Mouse (Mus musculus) kidney, postnatal 10 days (tissue): Measurements from ENCODE around the gene Slc38a1.
"Not testable (repeated sequence)": the region's sequence is repeated elsewhere in the genome, so short reads cannot be mapped to it uniquely, and the experiment has no call there.

Experiments
- DNase-seq: peaks from one replicate; pipeline ENCODE4 v3.0.0; 2021; ENCODE audit warnings: mixed read lengths

The Slc38a1 gene

DNA sequence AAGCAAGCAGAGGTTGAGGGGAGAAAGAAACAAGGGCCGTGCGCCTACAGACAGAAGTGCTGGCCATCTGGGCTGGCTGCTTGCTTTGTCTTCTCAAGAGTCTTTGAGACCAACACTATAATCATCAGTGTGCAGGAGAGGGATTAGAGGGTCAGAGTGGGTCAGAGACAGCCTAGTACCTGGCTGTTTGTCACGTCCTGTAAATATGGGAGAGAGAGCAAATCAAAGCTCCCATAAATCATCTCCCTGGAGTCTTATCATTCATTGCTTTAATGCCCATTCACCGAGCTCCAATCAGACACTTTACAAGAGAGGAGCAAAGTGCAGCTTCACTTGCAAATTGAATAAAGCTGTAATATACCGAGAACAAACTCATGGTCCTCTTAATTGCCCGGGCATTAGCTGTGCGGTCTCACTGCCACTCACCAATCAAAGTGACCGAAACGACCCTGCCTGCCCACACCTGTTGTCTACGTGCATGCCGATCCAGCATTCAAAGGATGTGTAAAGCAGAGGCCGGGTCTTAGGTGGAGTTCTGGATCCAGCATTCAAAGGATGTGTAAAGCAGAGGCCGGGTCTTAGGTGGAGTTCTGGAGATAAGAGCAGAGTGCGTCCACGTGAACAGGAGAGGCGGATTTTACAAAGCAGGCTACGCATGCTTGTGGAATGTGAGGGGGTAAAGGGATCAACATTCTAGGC lies 15.0 kb upstream of the Slc38a1 start:
- no peak for DNase-seq

DNA sequence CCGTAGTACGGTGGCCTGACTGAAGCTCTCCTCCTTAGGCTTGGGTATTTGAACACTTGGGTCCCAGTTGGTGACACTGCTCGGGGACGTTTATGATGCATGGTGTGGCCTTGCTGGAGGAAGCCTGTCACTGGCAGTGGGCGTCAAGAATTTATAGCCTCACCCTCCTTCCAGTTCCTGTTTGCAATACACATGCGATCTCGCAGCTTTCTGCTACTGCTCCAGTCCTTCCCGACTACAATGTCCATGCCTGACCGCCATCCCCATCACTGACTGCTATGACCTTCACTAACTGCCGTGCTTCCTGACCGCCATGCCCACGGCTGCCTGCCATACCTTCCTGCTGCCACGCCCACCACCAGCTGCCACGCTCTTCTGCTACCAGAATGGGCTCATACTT lies 12.8 kb upstream of the Slc38a1 start:
- DNase-seq: no peak

DNA sequence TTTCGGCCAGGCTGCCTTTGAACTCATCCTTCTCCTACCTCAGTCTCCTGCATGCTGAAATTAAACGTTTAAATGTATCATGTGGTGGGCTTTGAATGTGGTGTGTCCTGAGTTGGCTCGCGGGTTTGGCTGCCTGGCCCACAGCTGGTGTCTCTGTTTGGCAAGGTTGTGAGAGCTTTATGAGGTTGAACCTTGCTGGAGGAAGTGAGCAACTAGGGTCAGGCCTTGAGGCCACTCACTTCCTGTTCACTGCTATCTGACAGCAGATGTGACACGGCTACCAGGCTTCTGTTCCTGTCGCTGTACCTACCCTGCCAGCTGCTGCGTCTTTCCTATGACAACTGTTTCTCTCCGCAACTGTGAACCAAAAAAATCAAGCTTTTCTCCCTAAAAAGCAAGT lies 12.0 kb upstream of the Slc38a1 start:
- peak; percentile 23 for DNase-seq

DNA sequence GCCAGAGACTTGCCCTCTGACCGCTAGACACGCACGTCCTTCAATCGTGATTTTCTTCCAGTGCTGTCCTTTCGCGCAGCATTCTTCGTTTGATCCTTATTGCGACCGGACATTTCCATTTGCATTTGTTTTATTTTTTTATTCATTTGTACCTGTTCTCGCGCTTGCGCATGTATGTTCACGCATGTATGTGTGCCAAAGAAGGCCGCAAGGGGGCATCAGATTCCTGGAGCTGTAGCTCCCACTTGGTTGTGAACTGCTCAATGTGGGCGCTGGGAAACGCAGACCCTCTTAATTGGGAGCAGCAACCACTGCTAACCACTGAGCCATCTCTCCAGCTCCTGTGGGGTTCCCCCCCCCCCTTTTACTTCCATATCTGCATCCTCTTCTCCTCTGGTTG lies 10.3 kb upstream of the Slc38a1 start:
- DNase-seq: no peak

DNA sequence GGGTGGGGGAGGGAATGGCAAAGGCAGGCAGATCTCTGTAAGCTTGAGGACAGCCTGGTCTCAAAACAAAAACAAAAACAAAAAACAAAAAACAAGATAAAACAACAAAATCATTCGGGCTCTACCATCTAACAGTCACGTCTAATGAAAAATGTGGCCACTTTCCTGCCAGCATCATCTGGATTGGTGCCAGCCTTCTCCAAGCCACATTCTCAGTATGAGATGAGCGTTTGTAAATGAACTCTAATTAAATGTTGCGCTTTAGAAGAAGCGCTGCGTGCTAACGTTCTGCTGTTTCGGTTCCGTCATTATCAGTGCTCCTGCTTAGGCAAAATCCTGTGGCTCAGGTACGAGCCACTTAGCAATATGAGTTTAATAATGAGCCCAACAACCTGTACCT lies 9.8 kb upstream of the Slc38a1 start:
- no peak for DNase-seq

DNA sequence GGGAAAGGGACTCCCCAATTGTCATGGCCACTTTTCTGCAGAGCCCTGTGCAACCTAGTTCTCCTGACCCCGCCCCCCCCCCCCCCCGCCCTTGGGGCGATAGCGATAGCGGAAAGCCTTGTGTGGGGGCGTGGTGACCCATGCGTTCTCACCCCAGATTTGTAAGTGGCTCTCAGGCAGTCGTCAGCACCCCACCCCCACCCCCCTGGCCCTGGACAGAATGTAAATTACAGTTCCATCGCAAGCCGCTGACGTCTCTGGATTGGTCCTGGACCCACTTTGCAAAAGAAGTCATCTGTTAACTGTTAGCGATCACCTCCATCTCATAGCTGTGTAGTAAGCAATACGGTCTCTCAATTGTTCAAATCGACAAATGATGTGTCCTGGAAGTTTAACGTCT lies 4.7 kb upstream of the Slc38a1 start:
- DNase-seq: no peak

DNA sequence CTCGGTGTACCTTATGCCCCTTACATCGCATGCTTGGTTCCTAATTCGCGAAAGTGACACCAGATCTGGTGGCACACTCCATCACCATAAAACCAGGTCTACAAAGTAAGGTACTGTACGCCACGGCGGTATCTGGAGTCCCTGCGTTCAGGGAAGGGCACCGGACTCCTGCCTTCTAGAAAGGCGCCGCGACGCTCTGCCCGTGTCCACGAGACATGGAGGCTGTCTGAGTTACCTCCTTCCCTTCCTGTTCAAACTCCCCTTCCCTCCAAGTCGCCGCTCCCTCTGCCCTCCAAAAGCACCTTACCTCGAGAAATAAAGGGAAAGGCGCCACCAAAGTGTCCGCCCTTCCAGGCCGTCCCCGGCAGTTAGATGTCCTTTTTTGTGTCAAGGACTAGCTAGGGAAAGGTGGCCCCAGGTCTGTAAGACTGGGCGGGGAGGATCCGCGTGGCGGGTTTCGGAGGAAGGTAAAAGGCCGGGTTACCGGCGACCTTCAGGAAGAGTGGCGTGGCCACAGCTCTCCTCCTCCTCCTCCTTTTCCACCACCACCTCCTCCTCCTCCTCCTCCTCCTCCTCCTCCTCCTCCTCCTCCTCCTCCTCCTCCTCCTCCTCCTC lies 785 bp downstream of the Slc38a1 start:
- peak; percentile 21 for DNase-seq

DNA sequence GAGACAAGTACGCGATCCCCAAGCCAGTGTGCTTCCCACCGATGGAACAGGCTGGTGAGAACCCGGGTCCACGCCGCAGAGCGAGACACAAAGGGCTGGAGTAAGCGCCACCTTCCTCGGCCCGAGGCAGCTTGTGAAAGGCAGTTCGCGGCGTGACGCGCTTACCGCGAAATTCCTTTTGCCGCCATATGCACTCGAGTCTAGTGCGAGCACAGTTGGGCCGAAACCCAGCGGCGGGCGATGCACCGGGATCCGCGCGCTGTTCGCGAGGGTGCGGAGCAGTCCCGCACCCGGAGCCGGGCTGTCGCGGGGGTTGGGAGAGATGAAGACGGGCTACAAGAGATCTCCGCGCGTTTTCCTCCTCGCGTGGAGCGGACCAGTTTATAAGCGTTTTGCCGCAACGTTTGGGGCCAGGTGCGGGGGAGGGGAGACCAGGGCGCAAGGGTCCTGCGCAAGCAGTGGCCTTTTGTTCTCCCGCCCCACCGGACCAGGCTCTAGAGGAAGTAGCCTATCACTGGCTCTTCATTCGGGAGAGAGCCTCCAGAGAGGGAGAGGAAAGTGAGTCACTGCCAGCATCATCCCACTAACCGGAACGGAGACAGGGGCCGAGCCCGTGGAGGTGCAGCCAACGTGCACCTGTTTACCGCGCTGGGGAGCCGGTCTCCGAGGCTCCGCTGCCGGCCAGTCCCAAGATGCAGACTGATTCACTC lies 1.4 kb downstream of the Slc38a1 start:
- DNase-seq: peak; percentile 64

DNA sequence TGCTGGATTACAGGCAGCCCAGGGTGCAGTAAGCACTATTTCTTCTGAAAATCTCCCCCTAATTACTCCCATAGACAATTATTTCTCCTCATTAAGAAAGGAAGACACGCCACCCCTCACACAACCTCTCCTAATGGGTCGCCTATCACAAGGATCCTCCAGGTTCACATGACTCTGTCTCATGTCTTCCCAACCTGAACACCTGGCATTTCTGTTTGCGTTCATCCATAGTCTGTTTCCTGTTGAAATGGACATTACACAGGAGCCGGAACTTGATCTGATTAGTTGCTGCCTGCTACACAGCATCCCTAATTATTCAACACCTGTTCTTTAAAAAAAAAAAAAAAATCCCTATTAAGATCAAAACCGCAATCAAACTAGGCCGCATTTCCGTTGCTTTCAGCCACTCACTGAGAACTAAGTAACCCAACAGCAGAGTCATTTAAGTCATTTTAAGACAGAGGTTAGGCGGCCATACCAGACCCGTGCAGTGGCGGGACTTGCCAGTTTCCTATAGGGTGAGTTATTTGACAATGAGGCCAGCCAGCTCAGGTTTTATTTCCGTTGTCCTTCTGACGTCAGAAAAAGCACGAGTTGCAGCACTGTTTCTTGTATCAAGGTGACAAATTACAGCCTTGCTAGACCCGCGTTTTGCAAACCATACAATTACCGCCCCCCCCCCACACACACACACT lies 2.3 kb downstream of the Slc38a1 start:
- peak; percentile 17 for DNase-seq

DNA sequence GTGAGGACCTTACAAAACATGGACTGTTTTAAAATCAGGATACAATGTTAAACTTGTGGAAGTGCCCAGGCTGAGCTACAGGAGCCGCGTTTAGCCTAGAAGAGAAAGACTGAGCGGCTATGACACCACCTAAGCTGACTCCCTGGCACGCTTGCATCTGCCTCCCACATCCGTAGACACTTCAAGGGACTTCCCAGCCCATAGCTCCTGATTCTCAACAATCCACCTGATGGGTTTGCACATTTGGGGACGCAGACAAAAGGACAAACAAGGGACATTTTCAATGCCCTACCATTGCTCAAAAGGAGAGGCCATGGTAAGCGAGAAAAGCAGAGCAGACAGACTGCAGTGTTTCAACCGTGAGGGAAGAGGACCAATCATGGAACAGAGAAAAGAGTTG lies 3.1 kb downstream of the Slc38a1 start:
- DNase-seq: no peak

DNA sequence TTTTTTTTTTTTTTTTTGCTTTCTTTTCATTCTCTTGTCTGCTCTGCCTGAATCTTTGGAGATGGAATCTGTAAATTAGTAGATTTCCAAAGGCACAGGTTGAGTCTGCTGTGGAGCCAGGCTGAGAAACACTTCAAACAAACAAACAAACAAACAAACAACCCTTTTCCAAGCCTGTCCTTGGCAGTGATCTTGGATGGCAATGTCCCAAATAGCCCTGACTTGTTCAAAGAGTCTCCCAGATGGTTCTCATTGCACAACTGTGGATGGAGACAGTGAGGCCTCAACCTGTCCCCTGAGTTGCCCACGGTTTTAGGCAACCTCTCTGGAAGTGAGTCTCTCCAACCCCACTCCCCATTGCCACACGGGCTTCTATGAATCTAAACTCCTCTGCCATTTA lies 4.1 kb downstream of the Slc38a1 start:
- DNase-seq: no peak

DNA sequence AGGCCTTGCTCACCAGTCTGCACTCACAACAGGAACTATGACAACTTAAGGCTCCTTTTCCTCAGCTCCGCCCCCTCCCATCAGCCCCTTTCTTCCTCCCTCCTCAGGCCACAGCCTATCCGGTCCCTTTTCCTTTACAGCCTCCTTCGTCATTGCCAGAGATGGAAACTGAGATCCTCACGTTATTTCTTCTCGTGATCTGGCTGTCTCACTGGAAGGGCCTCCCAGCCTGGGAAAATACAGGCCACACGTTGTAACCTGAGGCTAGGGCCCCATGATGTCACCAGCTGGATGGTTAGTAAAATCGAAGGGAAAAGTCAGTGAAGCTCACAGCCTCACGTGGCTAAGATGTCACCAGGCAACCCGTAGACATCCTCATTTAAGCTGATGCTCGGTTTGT lies 4.5 kb downstream of the Slc38a1 start:
- DNase-seq: no peak

DNA sequence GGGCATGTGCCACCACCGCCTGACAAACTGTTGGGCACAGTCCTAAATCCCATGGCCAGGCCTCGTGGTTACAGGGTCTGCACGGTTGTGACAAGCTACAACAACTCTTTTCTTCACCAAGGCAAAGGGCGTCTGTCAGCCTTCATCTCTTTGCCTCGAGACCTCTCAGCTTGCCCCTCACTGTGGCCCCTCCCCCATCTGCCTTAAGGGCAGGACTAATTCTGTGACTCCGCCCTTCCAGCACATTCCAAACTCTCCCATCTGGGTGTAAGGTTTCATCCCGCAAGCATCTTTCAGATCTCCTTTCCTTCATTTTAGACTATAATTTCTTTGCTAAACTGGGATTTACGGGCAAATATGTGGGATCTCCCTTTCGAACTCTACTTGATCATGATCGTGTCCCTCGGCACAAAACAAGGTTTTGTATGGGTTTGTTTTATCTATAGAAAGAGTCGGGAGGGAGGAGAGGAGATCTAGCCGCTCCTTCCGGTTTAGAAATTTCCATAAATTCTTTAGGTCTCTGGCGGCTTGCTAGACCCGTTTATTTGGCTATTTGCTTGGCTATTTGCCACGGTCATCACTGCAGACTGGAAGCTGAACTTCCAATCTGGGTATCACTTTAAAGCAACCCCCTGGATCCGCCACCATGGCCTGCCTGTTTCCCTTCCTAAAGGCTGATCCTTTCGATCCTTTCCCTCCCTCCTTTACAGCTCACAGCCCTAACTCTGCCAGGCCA lies 7.9 kb downstream of the Slc38a1 start:
- DNase-seq: peak; percentile 47

DNA sequence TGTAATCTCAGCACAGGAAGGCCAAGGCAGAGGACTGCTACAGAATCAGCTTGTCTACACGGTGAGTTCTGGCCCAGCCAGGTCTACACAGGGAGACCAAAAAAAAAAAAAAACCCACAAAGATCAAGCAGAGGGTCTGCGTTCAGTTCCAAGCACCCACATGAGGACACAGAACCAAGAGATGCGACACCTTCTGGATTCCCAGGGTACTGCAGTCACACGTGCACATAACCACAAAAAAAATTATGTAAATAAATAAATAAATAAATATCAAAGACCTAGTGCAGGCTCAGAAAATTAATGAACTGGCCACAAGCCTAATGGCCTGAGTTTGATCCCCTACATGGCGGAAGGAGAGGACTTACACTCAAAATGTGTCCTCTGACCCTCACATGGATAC lies 10.5 kb downstream of the Slc38a1 start:
- DNase-seq: no peak

DNA sequence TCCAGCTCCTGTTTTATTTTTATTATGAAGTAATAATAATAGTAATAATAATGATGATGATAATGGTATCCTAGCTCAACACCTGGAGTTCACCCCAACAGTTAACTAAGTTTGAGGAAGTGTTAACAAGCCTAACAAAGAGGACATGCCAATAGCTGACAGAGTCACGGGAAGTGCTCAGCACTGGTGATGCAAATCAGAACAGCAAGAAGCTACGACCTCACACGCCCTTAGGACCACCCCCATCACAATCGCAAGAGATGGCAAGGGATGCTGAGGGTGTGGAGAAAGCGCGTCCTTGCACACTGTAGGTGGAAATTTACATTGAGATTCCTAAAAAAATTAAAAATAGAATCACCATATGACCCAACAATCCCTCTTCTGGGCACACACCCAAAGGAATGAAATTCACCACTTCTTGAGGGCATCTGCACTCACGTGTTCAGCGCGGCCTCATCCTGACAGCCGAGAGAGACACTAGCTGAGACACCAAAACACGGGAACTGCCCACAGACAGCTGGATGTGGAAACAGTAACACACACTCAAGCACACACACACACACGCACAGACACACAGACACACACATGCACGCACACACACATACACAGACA lies 11.5 kb downstream of the Slc38a1 start:
- no peak for DNase-seq

DNA sequence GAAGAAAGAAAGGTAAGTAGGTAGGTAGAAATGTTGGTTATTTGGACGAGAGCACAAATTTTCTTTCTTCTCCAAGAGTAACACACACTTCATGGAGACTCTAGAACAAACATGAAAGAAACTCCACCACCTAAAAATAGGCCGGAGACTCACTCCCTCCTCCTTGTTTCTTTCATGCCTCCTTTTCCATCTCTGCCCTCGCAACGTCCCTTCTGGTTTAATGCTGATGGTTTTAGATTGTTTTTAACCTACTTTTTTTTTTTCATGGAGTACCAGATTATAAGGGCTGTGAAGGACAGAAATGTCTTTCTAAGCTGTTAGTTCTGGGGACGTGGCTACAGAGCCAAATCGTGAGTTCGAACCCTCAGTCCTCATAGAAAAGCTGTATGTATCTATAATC lies 14.5 kb downstream of the Slc38a1 start:
- no peak for DNase-seq

DNA sequence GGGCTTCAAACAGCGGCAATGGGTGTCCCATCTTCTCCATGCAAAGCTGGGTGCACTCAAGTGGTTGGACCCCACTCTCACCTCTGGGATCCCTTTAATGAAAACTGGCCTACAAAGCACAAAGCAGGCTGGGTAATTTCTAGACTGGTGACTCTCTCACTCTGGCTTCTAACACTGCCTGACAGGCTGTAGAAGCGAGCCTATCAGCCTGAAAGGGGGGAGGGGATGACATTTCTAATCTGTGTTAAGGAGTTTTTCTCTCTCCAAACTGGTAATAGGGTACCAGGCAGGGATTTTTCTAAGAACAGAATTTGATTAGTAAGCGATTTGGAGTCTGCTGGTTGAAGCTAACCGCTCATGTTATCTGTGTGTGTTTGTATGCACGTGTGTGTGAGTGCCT lies 15.8 kb downstream of the Slc38a1 start:
- no peak for DNase-seq

DNA sequence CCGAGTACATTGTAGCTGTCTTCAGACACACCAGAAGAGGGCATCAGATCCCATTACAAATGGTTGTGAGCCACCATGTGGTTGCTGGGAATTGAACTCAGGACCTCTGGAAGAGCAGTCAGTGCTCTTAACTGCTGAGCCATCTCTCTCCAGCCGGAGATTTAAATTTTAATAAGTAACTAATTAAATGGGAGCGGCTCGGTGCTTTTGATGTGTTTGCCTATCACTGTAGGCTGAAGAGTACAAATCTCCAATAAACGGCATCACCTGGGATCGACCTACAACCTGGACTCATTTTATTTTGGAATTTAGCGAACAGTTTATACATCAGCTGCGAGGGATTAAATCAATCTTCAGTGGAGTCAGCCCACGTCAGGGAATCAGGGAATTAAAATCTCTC lies 17.7 kb downstream of the Slc38a1 start:
- DNase-seq: not testable (repeated sequence)

DNA sequence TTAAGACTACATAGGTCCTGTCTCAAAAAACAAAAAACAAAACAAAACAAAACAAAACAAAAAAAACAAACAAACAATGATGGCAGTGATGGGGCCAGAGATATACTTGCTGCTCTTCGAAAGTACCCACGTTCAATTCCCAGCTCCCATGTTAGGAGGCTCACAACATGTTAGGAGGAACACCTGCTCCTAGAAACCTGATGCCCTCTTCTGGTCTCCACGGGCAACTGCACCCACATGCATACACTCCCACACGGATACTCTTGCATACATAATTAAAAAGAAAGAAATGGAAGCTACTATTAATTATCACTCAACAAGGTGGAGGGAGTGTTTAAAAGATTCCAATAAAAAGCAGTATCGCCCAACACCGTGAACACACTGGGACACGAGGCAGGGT lies 20.3 kb downstream of the Slc38a1 start:
- DNase-seq: no peak

DNA sequence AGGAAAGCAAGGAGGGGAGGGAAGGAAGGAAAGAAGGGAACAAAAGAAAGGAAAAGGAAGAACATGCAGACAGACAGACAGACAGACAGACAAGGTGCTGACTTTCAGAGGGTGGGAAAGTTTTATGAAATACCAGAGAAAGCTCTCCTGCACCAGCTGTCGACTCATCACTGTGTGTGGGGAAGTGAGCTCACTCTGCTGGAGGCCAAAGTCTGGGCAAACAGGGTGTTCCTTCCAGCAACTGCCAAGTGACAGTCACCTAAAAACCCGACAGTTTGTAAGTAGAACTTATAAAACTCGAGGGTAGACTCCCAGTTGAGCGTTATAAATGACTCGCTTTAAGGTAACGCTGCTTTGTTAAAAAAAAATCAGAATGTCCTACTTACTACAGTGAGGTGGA lies 21.0 kb downstream of the Slc38a1 start:
- DNase-seq: no peak

DNA sequence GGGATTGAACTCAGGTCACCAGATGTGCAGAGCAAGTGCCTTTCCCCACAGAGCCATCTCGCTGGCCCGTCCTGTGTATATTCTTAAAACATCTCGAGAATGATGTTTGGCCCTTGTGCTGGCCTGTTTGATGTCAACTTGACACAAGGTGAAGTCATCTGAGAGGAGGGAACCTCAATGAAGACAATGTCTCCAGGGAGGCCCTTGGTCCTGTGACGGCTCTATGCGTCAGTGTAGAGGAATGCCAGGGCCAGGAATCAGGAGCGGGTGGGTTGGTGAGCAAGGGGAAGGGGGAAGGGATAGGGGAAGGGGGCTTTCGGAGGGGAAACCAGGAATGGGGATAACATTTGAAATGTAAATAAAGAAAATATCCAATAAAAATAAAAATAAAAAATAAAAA lies 25.2 kb downstream of the Slc38a1 start:
- no peak for DNase-seq

DNA sequence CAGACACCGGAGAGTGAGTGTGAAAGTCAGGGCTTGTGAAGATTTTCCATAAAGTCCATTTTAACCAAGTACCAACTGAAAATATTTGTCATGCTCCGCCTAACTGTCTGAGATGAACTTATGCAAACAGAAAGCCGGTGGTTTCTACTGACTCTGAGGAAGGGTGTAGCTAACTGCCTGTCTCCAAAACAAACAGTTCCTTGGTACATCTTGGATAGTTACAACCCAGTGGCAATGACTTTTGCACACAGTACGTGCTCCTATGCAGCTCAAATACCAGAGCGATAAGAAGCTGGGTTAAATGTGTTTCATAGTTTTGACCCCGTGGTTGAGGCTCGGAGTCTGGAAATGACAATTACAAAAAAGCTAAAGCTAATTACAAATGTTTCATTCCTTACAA lies 34.0 kb downstream of the Slc38a1 start:
- no peak for DNase-seq

DNA sequence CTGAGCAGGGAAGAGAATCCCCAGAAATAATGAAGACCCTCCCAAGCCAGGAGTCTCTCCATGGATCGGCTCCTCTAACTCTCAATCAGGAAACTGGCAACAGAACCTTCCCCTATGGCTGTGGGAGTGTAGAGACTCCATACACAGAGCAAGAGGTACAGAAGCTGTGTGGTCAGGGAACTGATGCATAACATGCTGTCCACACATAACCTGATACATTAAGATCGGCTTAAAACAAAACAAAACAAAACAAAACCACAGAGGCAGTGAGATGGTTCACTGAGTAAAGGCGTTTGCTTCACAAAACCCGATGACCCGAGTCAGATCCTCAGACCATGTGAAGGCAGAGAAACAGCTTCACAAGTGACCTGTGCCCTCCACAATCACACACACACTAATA lies 35.3 kb downstream of the Slc38a1 start:
- no peak for DNase-seq
